Mouse (Mus musculus) brain, embryonic 14.5 days (tissue): Measurements from ENCODE around the gene Sh3bp5l. TPM values are rescaled to one million over a fixed set of nuclear protein-coding genes. Genes with fewer than 3 reads are reported as not detected.
A peak's percentile ranks its signal among the peaks of the same experiment; 100 is the strongest.

Experiments
- DNase-seq: peaks from one replicate; pipeline ENCODE4 v3.0.0-alpha.2; 2011; ENCODE audit warnings: low read depth
- CTCF ChIP-seq: fragments of 200-500 bp; IDR thresholded peaks from 2 replicates; pipeline ENCODE4 v1.5.1; 2012; ENCODE audit warnings: inconsistent platforms, mild to moderate bottlenecking, moderate library complexity, borderline replicate concordance; ENCODE audit not compliant: insufficient read depth, insufficient read length; ENCODE audit errors: extremely low read depth
- POLR2A ChIP-seq: fragments of 200-500 bp; IDR thresholded peaks from 2 replicates; pipeline ENCODE4 v1.6.1; 2012; ENCODE audit warnings: mild to moderate bottlenecking, inconsistent platforms, borderline replicate concordance; ENCODE audit not compliant: poor library complexity, insufficient read depth, insufficient read length, severe bottlenecking; ENCODE audit errors: extremely low read depth
- polyA plus RNA-seq: library from polyadenylated mRNA; depleted of rRNA; stranded (reverse); fragments of >200 nt; gene quantifications from 2 replicates; pipeline ENCODE4 v1.2.3, GENCODE M21; 2012

Sh3bp5l gene
- polyA plus RNA-seq, 1 experiment: 39.9 TPM

DNA sequence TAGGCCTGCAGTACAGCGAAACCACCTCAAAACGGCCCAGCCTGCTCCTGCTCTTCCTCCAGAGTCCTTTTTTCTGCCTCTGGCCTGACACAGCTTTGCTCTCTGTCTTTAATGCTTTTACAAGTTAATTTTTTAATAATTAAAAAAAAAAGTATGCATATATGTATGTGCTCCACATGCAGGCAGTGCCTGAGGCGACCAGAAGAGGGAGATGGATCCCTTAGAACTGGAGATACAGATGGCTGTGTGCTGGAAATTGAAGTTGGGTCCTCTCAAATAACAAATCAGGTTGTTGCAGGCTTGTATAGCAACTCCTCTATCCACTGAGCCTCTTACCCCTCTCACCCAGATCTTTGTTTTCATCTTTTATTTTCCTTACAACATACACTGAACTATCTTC, 3.7 kb upstream of the Sh3bp5l start:
- peak; percentile 10; the same call in 1 of the 2 replicates for TF ChIP-seq CTCF
- no peak for TF ChIP-seq POLR2A
- DNase-seq: no peak

GRCm38 (mm10) chr11:58329906-58330275, 633 bp upstream of the Sh3bp5l start:
- no peak for TF ChIP-seq POLR2A
- no peak for TF ChIP-seq CTCF
- no peak for DNase-seq

DNA sequence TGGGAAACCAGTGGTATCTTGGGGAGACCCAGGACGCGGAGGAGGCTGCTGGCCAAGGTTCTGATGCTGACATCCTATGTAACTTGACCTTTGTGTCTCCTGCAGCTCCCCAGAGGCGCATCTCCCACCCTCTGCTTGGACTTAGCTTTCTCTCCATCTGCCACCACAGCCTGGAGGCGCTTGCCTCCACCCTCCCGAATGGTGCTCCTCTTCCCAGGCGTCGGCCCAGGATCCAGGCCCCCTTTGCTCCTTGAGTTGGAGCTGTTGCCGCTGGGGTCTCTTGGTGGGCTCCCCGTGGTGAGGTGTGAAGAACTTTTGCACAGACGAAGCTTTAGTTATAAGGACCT, 598 bp downstream of the Sh3bp5l start:
- no peak for TF ChIP-seq POLR2A
- TF ChIP-seq CTCF: no peak
- no peak for DNase-seq

DNA sequence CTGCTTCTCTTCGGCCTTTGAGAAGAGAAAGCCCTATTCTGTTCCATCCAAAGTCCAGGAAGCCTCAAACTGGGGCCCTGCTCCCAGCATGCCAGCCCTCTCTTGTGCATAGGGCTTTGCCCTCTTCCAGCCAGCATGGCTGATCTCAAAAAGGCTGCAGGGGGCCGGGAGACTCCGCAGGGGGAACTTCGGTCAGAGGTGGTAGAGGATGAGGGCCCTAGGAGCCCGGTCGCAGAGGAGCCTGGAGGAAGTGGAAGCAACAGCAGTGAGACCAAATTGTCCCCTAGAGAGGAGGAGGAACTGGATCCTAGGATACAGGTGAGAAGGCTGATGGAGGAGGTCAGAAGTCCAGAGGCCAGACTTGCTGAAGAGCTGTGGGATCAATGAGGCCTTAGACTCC, 1.0 kb downstream of the Sh3bp5l start:
- TF ChIP-seq POLR2A (no peak), CTCF (no peak)
- DNase-seq: no peak

GRCm38 (mm10) chr11:58334746-58335145, 4.2 kb downstream of the Sh3bp5l start:
- no peak for DNase-seq
- no peak for TF ChIP-seq CTCF
- no peak for TF ChIP-seq POLR2A

GRCm38 (mm10) chr11:58346745-58347144, 16.2 kb downstream of the Sh3bp5l start:
- no peak for DNase-seq
- TF ChIP-seq CTCF (no peak), POLR2A (no peak)

DNA sequence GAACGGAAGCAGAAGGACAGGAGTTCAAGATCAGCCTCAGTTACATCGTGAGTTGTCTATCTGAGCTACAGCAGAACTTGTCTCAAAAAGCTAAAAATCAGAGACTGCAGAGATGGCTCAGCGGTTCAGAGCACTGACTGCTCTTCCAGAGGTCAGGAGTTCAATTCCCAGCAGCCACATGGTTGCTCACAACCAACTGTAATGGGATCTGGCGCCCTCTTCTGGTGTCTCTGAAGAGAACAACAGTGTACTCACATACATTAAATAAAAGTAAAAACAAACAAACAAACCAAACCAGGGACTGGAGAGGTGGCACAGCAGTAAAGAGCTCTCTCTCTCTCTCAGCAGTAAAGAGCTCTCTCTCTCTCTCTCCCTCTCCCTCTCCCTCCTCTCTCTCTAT, 20.1 kb downstream of the Sh3bp5l start:
- DNase-seq: peak; percentile 3
- TF ChIP-seq POLR2A (no peak), CTCF (peak; percentile 15; the same call in 1 of the 2 replicates)

- no peak for TF ChIP-seq CTCF
- no peak for TF ChIP-seq POLR2A
These were observed 20.7 kb downstream of the Sh3bp5l start for GRCm38 (mm10) chr11:58351179-58351578.

DNA sequence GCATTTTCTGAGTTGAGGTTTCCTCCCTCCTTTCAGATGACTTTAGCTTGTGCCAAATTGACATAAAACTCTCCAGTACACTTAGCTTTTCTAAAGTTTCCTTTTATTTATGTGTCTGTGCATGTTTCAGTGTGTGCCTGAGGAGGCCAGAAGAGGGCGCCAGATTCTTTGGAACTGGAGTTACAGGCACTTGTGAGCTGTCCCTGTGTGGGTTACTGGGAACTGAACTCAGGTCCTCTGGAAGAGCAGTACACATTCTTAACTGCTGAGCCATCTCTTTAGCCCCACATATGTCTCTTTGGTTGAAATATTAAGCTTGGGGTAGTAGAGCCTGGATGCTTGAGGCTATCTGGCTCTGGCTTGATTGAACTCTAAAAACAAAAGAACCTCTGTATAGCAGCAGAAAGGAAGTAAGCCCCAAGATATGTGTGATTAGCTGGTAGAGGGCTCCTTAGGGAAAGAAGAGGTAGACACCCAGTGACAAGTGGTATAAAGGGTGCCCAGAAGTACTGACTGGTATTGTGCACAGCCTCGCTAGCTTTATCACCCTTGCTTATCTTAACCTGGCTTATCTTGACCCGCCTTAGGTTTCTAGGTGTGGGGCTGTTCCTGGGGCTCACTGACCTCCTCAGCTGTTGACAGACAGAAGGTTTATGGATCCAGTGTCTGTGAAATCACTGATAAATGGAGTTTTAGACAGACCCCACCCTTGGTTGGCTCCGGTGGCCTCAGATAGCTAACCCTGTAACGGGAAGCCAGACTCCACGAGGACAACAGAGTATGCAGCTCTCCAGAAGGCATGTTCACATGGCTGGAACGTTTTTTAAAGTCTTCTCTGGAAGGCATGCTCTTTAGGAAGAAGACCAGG, 22.4 kb downstream of the Sh3bp5l start:
- TF ChIP-seq POLR2A (no peak), CTCF (peak; percentile 35; the same call in 1 of the 2 replicates)
- no peak for DNase-seq

More at GRCm38 (mm10) chr11:58351179-58351578, 20.7 kb downstream of the Sh3bp5l start:
- no peak for DNase-seq

GRCm38 (mm10) chr11:58353709-58354108, 23.2 kb downstream of the Sh3bp5l start:
- DNase-seq: no peak
- TF ChIP-seq CTCF (no peak), POLR2A (no peak)

DNA sequence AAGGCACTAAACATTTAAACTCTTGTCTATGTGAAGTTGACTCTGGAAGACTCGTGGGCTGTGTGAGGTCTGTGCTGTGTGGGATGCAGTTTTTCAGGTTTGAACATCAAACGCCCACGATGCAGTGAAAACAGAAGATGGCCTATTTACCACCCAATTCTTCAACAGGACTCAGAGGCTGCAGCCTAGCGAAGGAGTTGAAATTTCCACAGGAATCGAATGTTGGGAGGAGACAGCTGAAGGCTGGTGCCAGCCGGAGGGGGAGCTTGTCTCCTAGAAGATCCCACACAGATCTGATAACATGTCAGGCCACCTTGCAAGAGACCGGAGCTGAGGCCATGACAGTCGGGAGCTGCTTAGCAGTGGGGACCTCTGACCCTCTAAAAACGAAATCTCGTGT, 24.0 kb downstream of the Sh3bp5l start:
- TF ChIP-seq CTCF (no peak), POLR2A (no peak)
- no peak for DNase-seq

GRCm38 (mm10) chr11:58354927-58355326, 24.4 kb downstream of the Sh3bp5l start:
- no peak for DNase-seq
- TF ChIP-seq CTCF (no peak), POLR2A (no peak)
